ENCODE assay signal across 11 mouse cellular contexts in the genomic region with DNA sequence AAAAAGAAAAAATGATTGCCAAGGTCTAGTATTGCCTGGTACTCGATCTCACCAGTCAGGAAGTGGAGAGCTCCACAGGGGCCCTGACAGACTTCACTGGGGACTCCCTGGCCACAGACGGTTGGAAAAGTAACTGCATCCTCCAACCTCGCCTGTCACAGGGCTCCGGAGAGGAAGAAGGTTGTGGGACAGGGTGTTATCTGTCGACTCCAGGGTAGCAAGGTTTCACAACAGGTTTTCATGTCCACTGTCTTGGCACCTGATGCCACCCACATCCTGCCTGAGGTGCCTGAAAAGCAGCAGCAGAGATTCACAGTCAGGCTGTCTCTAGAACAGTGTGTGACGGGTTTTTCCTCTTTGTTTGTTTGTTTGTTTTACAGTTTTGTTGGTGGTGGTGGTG. TPM values are rescaled to one million over a fixed set of nuclear protein-coding genes. Genes with fewer than 3 reads are reported as not detected.
DNase-seq lines count a peak whose midpoint lies in the region; ATAC-seq lines count a peak whose summit lies in the region.
"Had no signal": no experiment of that assay in that cellular context is flagged by ENCODE, and none has a peak within 500 bp of the region (broad histone marks: within the 10 kb centered on the region; RNA-seq: fewer than 3 reads in every experiment).

No protein-coding gene starts in this region.

- no peak overlapping the region for H3K4me2 ChIP-seq in heart, embryonic 12.5 days
- H3K4me2 ChIP-seq: midbrain, embryonic 15.5 days had no signal

- H3K4me1 ChIP-seq in heart, embryonic 12.5 days (replicated peaks), result peaks cover 40% of the 10 kb centered on the region

- no peak for ATAC-seq in heart, embryonic 12.5 days (ENCODE audit: insufficient number of reproducible peaks, low FRiP score)
- peak; percentile 55 to 71 for ATAC-seq in hematopoietic stem cell, adult 5-6 weeks (replicated peaks in 1 of 2; ENCODE audit: insufficient read depth in 1 of 2, low FRiP score in 2 of 2, low TSS enrichment in 1 of 2, low read depth in 1 of 2, poor library complexity in 2 of 2, severe bottlenecking in 2 of 2)
- ATAC-seq in megakaryocyte-erythroid progenitor cell, adult 5-6 weeks (replicated peaks; ENCODE audit: low FRiP score, low TSS enrichment, poor library complexity, severe bottlenecking), result peak; percentile 49
- ATAC-seq: forebrain, embryonic 14.5 days; midbrain, embryonic 15.5 days had no signal

- H3K27me3 ChIP-seq in heart, embryonic 12.5 days (replicated peaks), result no peaks in the 10 kb centered on the region; the same call in 1 of the 2 replicates

- DNase-seq in heart, adult 8-10 months (ENCODE audit: low spot score), result no peak
- DNase-seq in CD4-positive helper T cell, adult 2 months (ENCODE audit: low read depth, low spot score), result peak; percentile 86
- no peak for DNase-seq in embryo, embryonic 10 days (ENCODE audit: low spot score)
- no peak for DNase-seq in embryo, embryonic 10.5 days (ENCODE audit: low spot score)
- no peak for DNase-seq in ovary, postnatal 36 days (ENCODE audit: low spot score)
- DNase-seq: right cerebral cortex, postnatal 4 days had no signal

- H3K27ac ChIP-seq in heart, embryonic 12.5 days (ENCODE audit: poor library complexity, severe bottlenecking), result peak overlapping the region; percentile 64; the same call in 1 of the 2 replicates
- H3K27ac ChIP-seq: midbrain, embryonic 15.5 days had no signal

- no peak overlapping the region for H3K4me3 ChIP-seq in heart, embryonic 12.5 days
- H3K4me3 ChIP-seq: midbrain, embryonic 15.5 days had no signal

- H3K9me3 ChIP-seq in heart, embryonic 12.5 days (replicated peaks), result no peaks in the 10 kb centered on the region
- H3K9me3 ChIP-seq: midbrain, embryonic 15.5 days had no signal

- H3K9ac ChIP-seq in heart, embryonic 12.5 days, result no peak overlapping the region
- H3K9ac ChIP-seq: midbrain, embryonic 15.5 days had no signal

- WGBS in heart, embryonic 12.5 days, result 25% methylated on average over 6 of the region's 6 CpGs

- H3K36me3 ChIP-seq in heart, embryonic 12.5 days, result peaks cover 35% of the 10 kb centered on the region

RNA-seq across cellular contexts. Expression of a gene that starts 2.4 kb away (rescaled TPM):
- polyA plus RNA-seq in heart, embryonic 12.5 days (2016; fragmentation: Nextera tagmentation; extraction: Ambion mirVana), result 146 and 147 TPM in 2 replicates
- 100 to 1,000 TPM; 143 to 197 (median 166) TPM for total RNA-seq in heart, adult 8-10 months (2022)
- total RNA-seq in hematopoietic stem cell, adult 5-6 weeks (2017), result 66.3 and 81.3 TPM in 2 replicates
- 191 and 218 TPM in 2 replicates for total RNA-seq in megakaryocyte-erythroid progenitor cell, adult 5-6 weeks (2014; fragmentation: Nextera tagmentation)
- 38.9 and 116 TPM in 2 replicates for total RNA-seq in megakaryocyte-erythroid progenitor cell, adult 5-6 weeks (2017)

RNA-seq across cellular contexts. Expression of a gene that starts 18.0 kb away (rescaled TPM):
- 102 and 103 TPM in 2 replicates for polyA plus RNA-seq in heart, embryonic 12.5 days (2016; fragmentation: Nextera tagmentation; extraction: Ambion mirVana)
- total RNA-seq in heart, adult 8-10 months (2022), result 10 to 100 TPM; 20.2 to 24.8 (median 23.0) TPM
- total RNA-seq in hematopoietic stem cell, adult 5-6 weeks (2017), result 45.8 and 57.5 TPM in 2 replicates
- 142 and 149 TPM in 2 replicates for total RNA-seq in megakaryocyte-erythroid progenitor cell, adult 5-6 weeks (2014; fragmentation: Nextera tagmentation)
- total RNA-seq in megakaryocyte-erythroid progenitor cell, adult 5-6 weeks (2017), result 79.4 and 102 TPM in 2 replicates

RNA-seq across cellular contexts. Expression of a gene that starts 40.4 kb away (rescaled TPM):
- polyA plus RNA-seq in heart, embryonic 12.5 days (2016; fragmentation: Nextera tagmentation; extraction: Ambion mirVana), result 0.26 and 0.30 TPM in 2 replicates
- not detected for total RNA-seq in heart, adult 8-10 months (2022)
- total RNA-seq in hematopoietic stem cell, adult 5-6 weeks (2017), result 2.2 and 9.6 TPM in 2 replicates
- 2.1 and 2.6 TPM in 2 replicates for total RNA-seq in megakaryocyte-erythroid progenitor cell, adult 5-6 weeks (2014; fragmentation: Nextera tagmentation)
- 0.53 TPM in 1 of 2 replicates, not detected in the other for total RNA-seq in megakaryocyte-erythroid progenitor cell, adult 5-6 weeks (2017)
